Mouse (Mus musculus) liver, embryonic 16.5 days (tissue): Measurements from ENCODE around the gene Tmem86b. TPM values are rescaled to one million over a fixed set of nuclear protein-coding genes. Genes with fewer than 3 reads are reported as not detected.

Experiments used
- ATAC-seq: fragments of 200-750 bp; cut with Nextera tagmentation; 2 replicates; pipeline ENCODE4 v1.8.0; 2017; ENCODE audit warnings: low read depth, mild to moderate bottlenecking, moderate number of reproducible peaks, moderate library complexity
- H3K27ac ChIP-seq: fragments of 300-500 bp; sonication (generic); 2 replicates; pipeline ENCODE4 v1.5.1; 2014; ENCODE audit warnings: mild to moderate bottlenecking, low read length
- H3K27me3 ChIP-seq: fragments of 300-500 bp; sonication (generic); 2 replicates; pipeline ENCODE4 v1.6.1; 2014; ENCODE audit warnings: low read depth, low read length, mixed read lengths; ENCODE audit not compliant: control insufficient read depth, insufficient read depth
- H3K36me3 ChIP-seq: fragments of 300-500 bp; sonication (generic); 2 replicates; pipeline ENCODE4 v1.6.1; 2014; ENCODE audit warnings: mild to moderate bottlenecking; ENCODE audit not compliant: control insufficient read depth, insufficient read depth
- H3K4me1 ChIP-seq: fragments of 300-500 bp; sonication (generic); 2 replicates; pipeline ENCODE4 v1.6.1; 2014; ENCODE audit warnings: low read depth, low read length, mixed read lengths; ENCODE audit not compliant: control insufficient read depth
- H3K4me2 ChIP-seq: fragments of 300-500 bp; sonication (generic); 2 replicates; pipeline ENCODE4 v1.6.1; 2014; ENCODE audit warnings: low read depth, low read length, mixed read lengths
- H3K4me3 ChIP-seq: fragments of 300-500 bp; sonication (generic); 2 replicates; pipeline ENCODE4 v1.5.1; 2014; ENCODE audit warnings: low read depth, mild to moderate bottlenecking, low read length
- H3K9ac ChIP-seq: fragments of 300-500 bp; sonication (generic); 2 replicates; pipeline ENCODE4 v1.6.1; 2014; ENCODE audit warnings: low read depth, low read length
- H3K9me3 ChIP-seq: fragments of 300-500 bp; sonication (generic); replicated peaks from 2 replicates; pipeline ENCODE4 v1.6.1; 2016; ENCODE audit warnings: low read length; ENCODE audit not compliant: control insufficient read depth
- whole genome bisulfite sequencing: fragments of 180-500 bp; shearing (Covaris S2); extraction: QIAGEN DNeasy Blood & Tissue Kit; methylation state at CpG from one replicate; pipeline ENCODE4 v1.1.7; 2014; ENCODE audit not compliant: insufficient replicate concordance; 5-methylcytosine and 5-hydroxymethylcytosine counted together
- polyA plus RNA-seq: library from polyadenylated mRNA; unstranded; fragments of >200 nt; fragmentation: Nextera tagmentation; extraction: Ambion mirVana; gene quantifications from 2 replicates; pipeline ENCODE4 v1.2.1, GENCODE M21; 2015

The Tmem86b gene
- polyA plus RNA-seq, 1 experiment from 2014 or later, result 39.0 TPM

DNA sequence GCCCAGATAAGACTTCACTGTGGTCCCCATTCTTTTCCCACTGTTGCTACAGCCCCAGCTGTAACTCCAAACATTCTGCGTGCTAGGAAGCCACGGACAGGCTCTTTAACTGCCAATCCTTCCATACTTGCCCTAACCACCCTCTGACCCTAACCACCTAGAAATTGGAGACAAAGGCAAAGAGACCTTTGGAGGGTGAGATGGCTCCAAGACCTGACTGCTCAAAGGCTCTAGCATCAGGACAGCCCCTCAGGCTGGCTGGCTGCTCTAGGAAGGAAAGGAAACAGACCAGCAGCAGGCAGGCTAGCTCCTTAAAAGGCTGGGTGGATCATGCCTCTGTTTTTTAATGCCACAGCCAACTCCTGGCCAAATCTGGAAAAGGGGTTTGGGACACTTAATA lies 23.0 kb upstream of the Tmem86b start:
- WGBS, result 15% methylated on average over 2 of the region's 2 CpGs
- H3K4me2 ChIP-seq, result peak overlapping the region; percentile 42
- H3K9me3 ChIP-seq, result no peaks in the 10 kb centered on the region; the same call in 1 of the 2 replicates
- H3K4me3 ChIP-seq, result peak overlapping the region; percentile 16
- peak overlapping the region; percentile 30; the same call in 1 of the 2 replicates for H3K9ac ChIP-seq
- H3K27me3 ChIP-seq, result no peaks in the 10 kb centered on the region
- H3K4me1 ChIP-seq, result peaks cover 60% of the 10 kb centered on the region
- ATAC-seq, result no peak
- peak overlapping the region; percentile 73 for H3K27ac ChIP-seq
- H3K36me3 ChIP-seq, result peaks cover 12% of the 10 kb centered on the region

- 27% methylated on average over 7 of the region's 7 CpGs for WGBS
- Histone ChIP-seq H3K9me3 (no peaks in the 10 kb centered on the region; the same call in 1 of the 2 replicates), H3K27me3 (no peaks in the 10 kb centered on the region), H3K27ac (peak overlapping the region; percentile 73), H3K4me2 (peak overlapping the region; percentile 42), H3K36me3 (peaks cover 12% of the 10 kb centered on the region), H3K4me1 (peaks cover 60% of the 10 kb centered on the region), H3K9ac (peak overlapping the region; percentile 30; the same call in 1 of the 2 replicates), H3K4me3 (peak overlapping the region; percentile 16)
- no peak for ATAC-seq
These were observed 22.6 kb upstream of the Tmem86b start for GRCm38 (mm10) chr7:4653780-4654179.

- no peak overlapping the region for H3K4me3 ChIP-seq
- no peaks in the 10 kb centered on the region; the same call in 1 of the 2 replicates for H3K9me3 ChIP-seq
- H3K36me3 ChIP-seq, result peaks cover 12% of the 10 kb centered on the region
- 0 out of 2 replicates have a peak overlapping the region, but pooled peaks have one; percentile 19 for H3K4me2 ChIP-seq
- H3K27me3 ChIP-seq, result no peaks in the 10 kb centered on the region
- no peak for ATAC-seq
- H3K9ac ChIP-seq, result no peak overlapping the region
- peaks cover 61% of the 10 kb centered on the region for H3K4me1 ChIP-seq
- H3K27ac ChIP-seq, result peak overlapping the region; percentile 73
- 36% methylated on average over 5 of the region's 5 CpGs for WGBS
These were observed 22.1 kb upstream of the Tmem86b start for GRCm38 (mm10) chr7:4653351-4653750.

DNA sequence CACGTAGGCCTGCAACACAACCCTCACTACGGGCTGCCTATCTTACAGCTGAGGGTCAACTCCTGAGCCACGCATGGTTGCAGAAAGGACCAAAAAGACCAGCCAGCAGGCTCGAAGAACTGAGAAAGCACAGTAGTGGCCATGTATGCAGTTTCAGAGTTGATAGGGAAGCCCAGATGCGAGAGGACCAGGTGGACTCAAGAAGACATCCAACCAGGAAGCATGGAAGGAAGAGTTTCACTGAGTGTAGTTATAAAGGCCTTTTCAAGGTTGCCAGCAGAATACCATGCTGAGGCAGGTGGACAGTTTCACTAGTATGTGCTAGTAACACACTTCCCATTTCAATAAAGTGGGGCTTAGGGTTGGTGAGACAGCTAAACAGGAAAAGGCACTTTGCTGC lies 21.5 kb upstream of the Tmem86b start:
- peaks cover 12% of the 10 kb centered on the region for H3K36me3 ChIP-seq
- no peaks in the 10 kb centered on the region for H3K27me3 ChIP-seq
- no peak overlapping the region for H3K9ac ChIP-seq
- peaks cover 65% of the 10 kb centered on the region for H3K4me1 ChIP-seq
- no peak overlapping the region for H3K4me2 ChIP-seq
- no peak for ATAC-seq
- H3K27ac ChIP-seq, result peak overlapping the region; percentile 42
- H3K4me3 ChIP-seq, result no peak overlapping the region
- WGBS, result 53% methylated on average over 5 of the region's 5 CpGs
- no peaks in the 10 kb centered on the region; the same call in 1 of the 2 replicates for H3K9me3 ChIP-seq

DNA sequence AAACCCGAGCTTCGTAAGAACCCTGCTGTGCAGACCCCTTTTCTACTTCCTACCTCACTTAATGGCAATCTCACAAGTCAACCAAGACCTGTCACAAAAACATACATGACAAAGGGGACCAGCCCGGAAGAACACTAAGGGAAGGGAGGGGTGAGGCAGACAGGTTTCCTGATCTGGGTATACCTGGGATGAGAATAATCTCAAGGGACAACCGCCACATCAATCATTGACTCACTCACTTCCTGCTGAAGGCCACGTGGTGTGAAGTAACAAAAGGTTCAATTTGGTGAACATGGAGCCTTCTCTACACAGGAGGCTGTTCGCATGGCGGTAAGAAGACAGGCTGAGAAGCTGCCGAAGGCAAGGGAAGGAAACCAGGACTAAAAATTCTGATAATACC lies 20.4 kb upstream of the Tmem86b start:
- Histone ChIP-seq H3K4me3 (no peak overlapping the region), H3K4me1 (peaks cover 62% of the 10 kb centered on the region), H3K9me3 (no peaks in the 10 kb centered on the region; the same call in 1 of the 2 replicates), H3K27me3 (no peaks in the 10 kb centered on the region), H3K9ac (no peak overlapping the region), H3K27ac (no peak overlapping the region), H3K4me2 (no peak overlapping the region), H3K36me3 (peaks cover 14% of the 10 kb centered on the region)
- no peak for ATAC-seq
- 50% methylated on average over 8 of the region's 8 CpGs for WGBS

DNA sequence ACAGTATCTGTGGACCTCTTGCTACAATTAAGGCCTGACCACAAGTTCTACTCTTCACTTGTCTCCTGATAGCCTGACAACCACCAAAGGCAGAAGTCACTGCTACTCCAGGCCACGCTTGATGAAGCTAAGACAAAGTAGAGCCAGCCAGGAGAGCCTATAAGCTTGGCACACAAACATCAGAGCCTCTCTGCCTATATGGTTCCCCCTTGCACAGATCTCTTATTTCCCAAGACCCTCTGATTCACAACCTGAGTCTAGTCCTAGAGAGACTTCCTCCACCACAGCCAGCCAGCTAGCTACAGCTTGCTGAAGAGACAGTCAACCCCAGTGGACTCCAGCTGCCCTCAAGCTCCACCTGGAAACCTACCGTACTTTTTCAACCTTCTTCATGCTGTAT lies 16.8 kb upstream of the Tmem86b start:
- H3K27ac ChIP-seq, result peak overlapping the region; percentile 26; the same call in 1 of the 2 replicates
- 62% methylated on average over 2 of the region's 2 CpGs for WGBS

GRCm38 (mm10) chr7:4647291-4647690 lies 16.1 kb upstream of the Tmem86b start:
- H3K9me3 ChIP-seq, result no peaks in the 10 kb centered on the region; the same call in 1 of the 2 replicates

More for the DNA sequence above, 16.8 kb upstream of the Tmem86b start:
- no peak overlapping the region for H3K4me2 ChIP-seq
- no peaks in the 10 kb centered on the region; the same call in 1 of the 2 replicates for H3K9me3 ChIP-seq
- H3K27me3 ChIP-seq, result no peaks in the 10 kb centered on the region
- no peak overlapping the region for H3K4me3 ChIP-seq
- peaks cover 43% of the 10 kb centered on the region for H3K36me3 ChIP-seq
- H3K9ac ChIP-seq, result no peak overlapping the region
- ATAC-seq, result no peak
- peaks cover 38% of the 10 kb centered on the region for H3K4me1 ChIP-seq

GRCm38 (mm10) chr7:4646806-4647205 lies 15.6 kb upstream of the Tmem86b start:
- Histone ChIP-seq H3K4me2 (no peak overlapping the region), H3K9ac (no peak overlapping the region), H3K9me3 (no peaks in the 10 kb centered on the region; the same call in 1 of the 2 replicates), H3K4me1 (peaks cover 28% of the 10 kb centered on the region), H3K27me3 (no peaks in the 10 kb centered on the region), H3K27ac (no peak overlapping the region), H3K4me3 (no peak overlapping the region), H3K36me3 (peaks cover 49% of the 10 kb centered on the region)
- WGBS, result 74% methylated on average over 3 of the region's 3 CpGs
- ATAC-seq, result peak; percentile 24; the same call in 1 of the 2 replicates

More at GRCm38 (mm10) chr7:4647291-4647690, 16.1 kb upstream of the Tmem86b start:
- 0 out of 2 replicates have a peak overlapping the region, but pooled peaks have one; percentile 14 for H3K27ac ChIP-seq
- peaks cover 32% of the 10 kb centered on the region for H3K4me1 ChIP-seq
- 28% methylated on average over 6 of the region's 6 CpGs for WGBS
- H3K9ac ChIP-seq, result no peak overlapping the region
- H3K4me2 ChIP-seq, result no peak overlapping the region
- peak; percentile 60 for ATAC-seq
- peaks cover 47% of the 10 kb centered on the region for H3K36me3 ChIP-seq
- no peak overlapping the region for H3K4me3 ChIP-seq
- no peaks in the 10 kb centered on the region for H3K27me3 ChIP-seq

- H3K27me3 ChIP-seq, result no peaks in the 10 kb centered on the region
- peaks cover 64% of the 10 kb centered on the region for H3K36me3 ChIP-seq
- no peak overlapping the region for H3K4me3 ChIP-seq
- no peak overlapping the region; the same call in 1 of the 2 replicates for H3K9ac ChIP-seq
- peaks cover 20% of the 10 kb centered on the region for H3K4me1 ChIP-seq
- H3K9me3 ChIP-seq, result no peaks in the 10 kb centered on the region
- ATAC-seq, result no peak
- H3K27ac ChIP-seq, result no peak overlapping the region
- WGBS, result 54% methylated on average over 6 of the region's 6 CpGs
- no peak overlapping the region for H3K4me2 ChIP-seq
These were observed 12.0 kb upstream of the Tmem86b start for GRCm38 (mm10) chr7:4643225-4643624.
